Mouse (Mus musculus) heart, embryonic 12.5 days (tissue): ENCODE measurements around the gene Lpcat1. TPM values are rescaled to one million over a fixed set of nuclear protein-coding genes. Genes with fewer than 3 reads are reported as not detected.

Source experiments
- ATAC-seq: fragments of 200-750 bp; cut with Nextera tagmentation; 2 replicates; pipeline ENCODE4 v1.8.0; 2017; ENCODE audit warnings: moderate TSS enrichment, moderate library complexity; ENCODE audit not compliant: insufficient number of reproducible peaks, low FRiP score
- H3K27ac ChIP-seq: fragments of 300-500 bp; sonication (generic); 2 replicates; pipeline ENCODE4 v1.5.1; 2016; ENCODE audit warnings: mild to moderate bottlenecking, moderate library complexity; ENCODE audit not compliant: poor library complexity, severe bottlenecking
- H3K27me3 ChIP-seq: fragments of 300-500 bp; sonication (generic); replicated peaks from 2 replicates; pipeline ENCODE4 v1.6.1; 2016; ENCODE audit warnings: mild to moderate bottlenecking, moderate library complexity
- H3K36me3 ChIP-seq: fragments of 300-500 bp; sonication (generic); 2 replicates; pipeline ENCODE4 v1.6.1; 2016; ENCODE audit warnings: mild to moderate bottlenecking, moderate library complexity
- H3K4me1 ChIP-seq: fragments of 300-500 bp; sonication (generic); replicated peaks from 2 replicates; pipeline ENCODE4 v1.6.1; 2016; ENCODE audit warnings: mild to moderate bottlenecking
- H3K4me2 ChIP-seq: fragments of 300-500 bp; sonication (generic); 2 replicates; pipeline ENCODE4 v1.6.1; 2016; ENCODE audit warnings: mild to moderate bottlenecking, moderate library complexity
- H3K4me3 ChIP-seq: fragments of 300-500 bp; sonication (generic); 2 replicates; pipeline ENCODE4 v1.5.1; 2016; ENCODE audit warnings: mild to moderate bottlenecking
- H3K9ac ChIP-seq: fragments of 300-500 bp; sonication (generic); 2 replicates; pipeline ENCODE4 v1.6.1; 2016; ENCODE audit warnings: mild to moderate bottlenecking, moderate library complexity
- H3K9me3 ChIP-seq: fragments of 300-500 bp; sonication (generic); replicated peaks from 2 replicates; pipeline ENCODE4 v1.6.1; 2016; ENCODE audit warnings: mild to moderate bottlenecking, moderate library complexity
- WGBS: fragments of 180-500 bp; shearing (Covaris S2); methylation state at CpG from one replicate; pipeline ENCODE4 v1.1.7; 2016; 5-methylcytosine and 5-hydroxymethylcytosine counted together
- polyA plus RNA-seq: library from polyadenylated mRNA; unstranded; fragments of >200 nt; fragmentation: Nextera tagmentation; extraction: Ambion mirVana; gene quantifications from 2 replicates; pipeline ENCODE4 v1.2.1, GENCODE M21; 2016

Gene Lpcat1
- polyA plus RNA-seq, 1 experiment from 2014 or later: 24.1 TPM

GRCm38 (mm10) chr13:73446943-73447342 is 20.1 kb upstream of the Lpcat1 start:
- 48% methylated on average over 7 of the region's 7 CpGs for WGBS
- H3K27me3 ChIP-seq: no peaks in the 10 kb centered on the region; the same call in none of the 2 replicates
- peak overlapping the region; percentile 44; the same call in 1 of the 2 replicates for H3K27ac ChIP-seq
- H3K9ac ChIP-seq: no peak overlapping the region
- H3K4me2 ChIP-seq: no peak overlapping the region
- peak; percentile 56; the same call in 1 of the 2 replicates for ATAC-seq
- H3K36me3 ChIP-seq: no peaks in the 10 kb centered on the region
- H3K4me1 ChIP-seq: peaks cover 22% of the 10 kb centered on the region
- H3K4me3 ChIP-seq: no peak overlapping the region
- no peaks in the 10 kb centered on the region for H3K9me3 ChIP-seq

GRCm38 (mm10) chr13:73447478-73447877 is 19.5 kb upstream of the Lpcat1 start:
- H3K4me2 ChIP-seq: no peak overlapping the region
- H3K27me3 ChIP-seq: no peaks in the 10 kb centered on the region; the same call in none of the 2 replicates
- H3K36me3 ChIP-seq: no peaks in the 10 kb centered on the region
- H3K4me3 ChIP-seq: no peak overlapping the region
- WGBS: 43% methylated on average over 2 of the region's 2 CpGs
- no peak overlapping the region for H3K9ac ChIP-seq
- no peak overlapping the region for H3K27ac ChIP-seq
- H3K4me1 ChIP-seq: peaks cover 22% of the 10 kb centered on the region
- H3K9me3 ChIP-seq: no peaks in the 10 kb centered on the region
- 0 out of 2 replicates have a peak, but pooled peaks have one; percentile 19 for ATAC-seq

GRCm38 (mm10) chr13:73448201-73448600 is 18.8 kb upstream of the Lpcat1 start:
- Histone ChIP-seq H3K4me2 (no peak overlapping the region), H3K36me3 (no peaks in the 10 kb centered on the region), H3K4me1 (peaks cover 22% of the 10 kb centered on the region), H3K4me3 (no peak overlapping the region), H3K27me3 (no peaks in the 10 kb centered on the region; the same call in none of the 2 replicates), H3K9ac (no peak overlapping the region), H3K27ac (no peak overlapping the region), H3K9me3 (no peaks in the 10 kb centered on the region)
- no peak for ATAC-seq
- 40% methylated on average over 2 of the region's 2 CpGs for WGBS

GRCm38 (mm10) chr13:73448723-73449122 is 18.3 kb upstream of the Lpcat1 start:
- H3K27ac ChIP-seq: no peak overlapping the region
- no peaks in the 10 kb centered on the region; the same call in none of the 2 replicates for H3K27me3 ChIP-seq
- H3K36me3 ChIP-seq: no peaks in the 10 kb centered on the region
- no peak overlapping the region for H3K9ac ChIP-seq
- no peak overlapping the region for H3K4me2 ChIP-seq
- WGBS: 87% methylated on average over 3 of the region's 3 CpGs
- no peak for ATAC-seq
- H3K9me3 ChIP-seq: no peaks in the 10 kb centered on the region
- H3K4me1 ChIP-seq: peaks cover 22% of the 10 kb centered on the region
- H3K4me3 ChIP-seq: no peak overlapping the region

DNA sequence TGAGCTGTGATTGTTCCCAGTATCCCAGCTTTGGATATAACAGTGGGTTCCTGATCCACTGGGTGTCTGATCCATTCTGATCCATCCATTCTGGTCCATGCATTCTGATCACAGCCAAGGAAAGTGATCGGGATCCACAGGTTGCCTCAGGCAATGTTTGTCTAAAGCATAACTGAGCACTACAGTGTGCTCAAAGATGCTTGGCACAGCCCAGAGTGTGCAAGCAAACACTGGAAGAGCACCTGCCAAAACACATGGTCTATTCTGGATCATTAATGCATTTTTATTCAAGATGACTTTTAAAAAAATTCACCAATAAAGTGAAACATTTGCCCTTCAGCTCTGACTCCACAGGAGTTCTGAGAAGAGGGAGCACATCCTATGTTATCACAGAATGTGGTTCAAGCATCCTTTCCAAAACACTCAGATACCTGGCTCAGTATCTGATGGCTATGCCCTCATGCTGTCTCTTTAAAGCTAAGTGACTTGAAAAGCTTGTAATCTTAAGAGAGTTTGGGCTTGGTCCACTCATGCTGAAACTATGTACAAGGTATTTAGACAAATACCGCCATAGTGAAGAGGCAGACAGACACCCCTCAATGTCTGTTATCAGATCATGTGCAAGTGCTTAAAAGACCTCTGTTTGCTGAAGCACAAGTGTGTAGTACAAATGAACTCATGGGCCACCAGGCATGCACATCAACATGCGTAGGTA is 13.3 kb upstream of the Lpcat1 start:
- Histone ChIP-seq H3K9ac (no peak overlapping the region), H3K27me3 (no peaks in the 10 kb centered on the region; the same call in 1 of the 2 replicates), H3K36me3 (no peaks in the 10 kb centered on the region), H3K4me3 (no peak overlapping the region), H3K27ac (no peak overlapping the region), H3K4me2 (no peak overlapping the region), H3K9me3 (no peaks in the 10 kb centered on the region), H3K4me1 (no peaks in the 10 kb centered on the region)
- WGBS: 72% methylated on average over 3 of the region's 3 CpGs
- ATAC-seq: no peak

DNA sequence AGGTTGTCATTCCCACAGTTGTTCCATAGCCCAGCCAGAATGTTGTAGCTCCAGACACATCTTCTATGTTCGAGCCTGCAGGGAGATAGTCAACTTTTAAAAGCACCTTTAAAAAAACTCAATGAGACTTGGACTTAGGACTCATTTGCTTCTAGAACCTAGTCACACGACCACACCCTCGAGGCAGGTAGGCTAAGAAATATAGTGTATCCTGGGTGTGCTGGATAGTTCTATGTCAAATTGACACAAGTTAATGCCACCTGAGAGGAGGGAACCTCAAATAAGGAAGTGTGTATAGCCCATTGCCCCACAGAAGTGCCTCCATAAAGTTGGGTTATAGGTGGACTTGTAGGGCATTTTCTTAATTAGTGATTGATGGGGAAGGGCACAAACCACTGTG is 11.7 kb upstream of the Lpcat1 start:
- no peak for ATAC-seq
- Histone ChIP-seq H3K27ac (no peak overlapping the region), H3K9me3 (no peaks in the 10 kb centered on the region), H3K27me3 (peaks cover 4% of the 10 kb centered on the region; the same call in 1 of the 2 replicates), H3K36me3 (no peaks in the 10 kb centered on the region), H3K4me2 (no peak overlapping the region), H3K9ac (no peak overlapping the region), H3K4me3 (no peak overlapping the region), H3K4me1 (no peaks in the 10 kb centered on the region)
- 76% methylated on average over 3 of the region's 3 CpGs for WGBS

- no peaks in the 10 kb centered on the region for H3K9me3 ChIP-seq
- no peaks in the 10 kb centered on the region for H3K4me1 ChIP-seq
- ATAC-seq: no peak
- no peak overlapping the region for H3K27ac ChIP-seq
- no peaks in the 10 kb centered on the region for H3K36me3 ChIP-seq
- no peak overlapping the region for H3K4me2 ChIP-seq
- no peak overlapping the region for H3K9ac ChIP-seq
- 0 out of 2 replicates have a peak, but pooled peaks cover 4% of the 10 kb centered on the region for H3K27me3 ChIP-seq
- 83% methylated on average over 4 of the region's 4 CpGs for WGBS
- no peak overlapping the region for H3K4me3 ChIP-seq
These were observed 9.7 kb upstream of the Lpcat1 start for GRCm38 (mm10) chr13:73457301-73457700.

- WGBS: 76% methylated on average over 2 of the region's 2 CpGs
- ATAC-seq: no peak
These were observed 9.3 kb upstream of the Lpcat1 start for GRCm38 (mm10) chr13:73457741-73458140.

DNA sequence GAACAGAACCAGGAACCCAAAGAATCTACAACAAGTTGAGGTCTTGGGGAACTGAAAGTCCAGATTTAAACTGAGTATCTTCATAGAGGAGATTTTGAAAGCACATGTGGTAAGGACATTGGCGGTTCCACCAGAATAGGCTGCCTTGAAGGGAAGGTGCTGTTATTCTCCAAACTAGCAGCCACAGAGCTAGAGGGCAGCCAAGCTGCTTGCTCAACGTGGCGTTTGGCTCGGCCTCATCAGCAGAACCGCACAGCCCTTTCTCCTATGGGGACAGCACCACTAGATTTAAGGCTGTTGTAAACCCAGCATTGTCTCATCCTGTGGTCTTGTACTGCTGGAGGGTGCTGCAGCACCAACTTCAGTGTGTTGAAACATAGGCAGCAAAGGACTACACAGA is 8.3 kb upstream of the Lpcat1 start:
- Histone ChIP-seq H3K9me3 (no peaks in the 10 kb centered on the region), H3K4me2 (no peak overlapping the region), H3K27ac (no peak overlapping the region), H3K9ac (no peak overlapping the region), H3K4me3 (no peak overlapping the region), H3K27me3 (0 out of 2 replicates have a peak, but pooled peaks cover 4% of the 10 kb centered on the region), H3K4me1 (no peaks in the 10 kb centered on the region), H3K36me3 (no peaks in the 10 kb centered on the region)
- WGBS: 59% methylated on average over 5 of the region's 5 CpGs
- no peak for ATAC-seq

More at GRCm38 (mm10) chr13:73457741-73458140, 9.3 kb upstream of the Lpcat1 start:
- Histone ChIP-seq H3K4me3 (no peak overlapping the region), H3K4me2 (no peak overlapping the region), H3K9ac (no peak overlapping the region), H3K36me3 (no peaks in the 10 kb centered on the region), H3K27ac (no peak overlapping the region), H3K4me1 (no peaks in the 10 kb centered on the region), H3K9me3 (no peaks in the 10 kb centered on the region), H3K27me3 (0 out of 2 replicates have a peak, but pooled peaks cover 4% of the 10 kb centered on the region)

DNA sequence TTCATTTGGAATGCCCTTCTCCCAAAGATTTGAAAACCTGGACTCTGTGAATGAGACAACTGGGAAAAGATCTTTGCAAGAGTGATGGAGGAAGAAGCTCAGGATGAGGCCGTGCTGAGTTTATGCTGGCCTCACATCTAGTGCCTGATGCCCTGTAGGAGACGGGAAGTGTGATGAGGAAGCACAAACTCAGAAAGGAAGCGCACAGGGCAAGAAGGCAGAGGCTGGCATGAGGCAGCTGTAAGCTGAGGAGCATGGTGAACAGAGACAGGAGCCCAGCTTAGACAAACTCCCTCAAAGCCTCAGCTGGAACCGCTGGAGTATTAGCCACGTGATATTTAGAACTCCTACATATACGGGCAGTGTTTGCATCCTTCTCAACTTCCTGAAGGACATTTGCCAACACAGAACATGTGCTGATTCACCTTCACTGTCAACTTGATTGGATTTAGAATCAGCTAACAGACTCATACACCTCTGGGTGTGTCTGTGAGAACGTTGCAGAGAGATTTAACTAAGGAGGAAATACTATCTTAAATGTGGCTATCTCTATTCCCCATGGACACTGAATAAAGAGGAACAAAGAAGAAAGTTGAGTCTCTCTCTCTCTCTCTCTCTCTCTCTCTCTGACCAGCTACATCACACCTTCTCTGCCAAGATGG is 7.7 kb upstream of the Lpcat1 start:
- H3K4me1 ChIP-seq: no peaks in the 10 kb centered on the region
- no peaks in the 10 kb centered on the region for H3K36me3 ChIP-seq
- no peak overlapping the region for H3K4me2 ChIP-seq
- ATAC-seq: no peak
- 0 out of 2 replicates have a peak, but pooled peaks cover 4% of the 10 kb centered on the region for H3K27me3 ChIP-seq
- H3K9ac ChIP-seq: no peak overlapping the region
- no peaks in the 10 kb centered on the region for H3K9me3 ChIP-seq
- 57% methylated on average over 7 of the region's 7 CpGs for WGBS
- H3K27ac ChIP-seq: no peak overlapping the region
- H3K4me3 ChIP-seq: no peak overlapping the region

DNA sequence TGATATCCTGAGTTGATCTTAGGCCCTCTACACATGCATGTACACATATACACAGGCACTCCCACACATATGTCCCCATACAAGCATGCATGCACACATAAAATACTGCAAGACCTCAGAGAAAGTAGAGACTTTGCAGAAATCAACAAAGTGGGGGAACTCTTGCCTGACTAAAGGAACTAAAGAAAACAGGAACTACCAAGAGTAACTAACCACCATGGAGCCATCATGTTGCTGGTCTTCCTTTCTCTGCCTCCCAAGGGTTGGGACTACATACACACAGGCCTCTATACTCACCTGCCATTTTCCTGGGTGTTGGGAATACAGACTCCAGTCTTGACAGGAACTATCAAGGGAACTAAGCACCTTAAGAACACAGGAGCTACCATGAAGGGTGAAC is 5.4 kb upstream of the Lpcat1 start:
- Histone ChIP-seq H3K27me3 (0 out of 2 replicates have a peak, but pooled peaks cover 4% of the 10 kb centered on the region), H3K27ac (no peak overlapping the region), H3K4me2 (no peak overlapping the region), H3K36me3 (no peaks in the 10 kb centered on the region), H3K9ac (no peak overlapping the region), H3K4me1 (no peaks in the 10 kb centered on the region), H3K9me3 (no peaks in the 10 kb centered on the region), H3K4me3 (no peak overlapping the region)
- no peak for ATAC-seq
